Mouse (Mus musculus) spleen, adult 12 weeks (tissue): ENCODE results near the gene Gxylt2.

ENCODE experiments used
- DNase-seq: peaks from one replicate; pipeline ENCODE4 v3.0.0; 2022; ENCODE audit warnings: low spot score

The Gxylt2 gene

DNA sequence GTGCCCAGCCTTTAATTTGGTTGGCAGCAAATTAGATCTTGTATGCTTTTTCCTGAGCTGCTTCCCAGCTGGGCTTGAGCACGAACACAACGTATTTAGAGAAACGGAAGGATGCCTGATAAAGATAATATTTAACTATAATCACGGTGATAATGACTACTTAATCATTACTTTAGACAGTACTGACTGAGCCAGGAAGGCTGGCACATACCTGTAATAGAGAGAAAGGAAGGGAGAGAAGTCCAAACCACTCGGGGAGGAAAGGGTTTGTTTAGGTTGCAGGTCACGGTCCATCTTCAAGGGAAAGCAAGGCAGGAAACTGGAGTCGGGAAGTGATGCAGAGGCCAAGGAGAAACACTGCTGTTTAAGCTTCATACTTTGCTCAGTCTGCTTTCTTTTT is 11.6 kb downstream of the Gxylt2 start:
- no peak for DNase-seq

DNA sequence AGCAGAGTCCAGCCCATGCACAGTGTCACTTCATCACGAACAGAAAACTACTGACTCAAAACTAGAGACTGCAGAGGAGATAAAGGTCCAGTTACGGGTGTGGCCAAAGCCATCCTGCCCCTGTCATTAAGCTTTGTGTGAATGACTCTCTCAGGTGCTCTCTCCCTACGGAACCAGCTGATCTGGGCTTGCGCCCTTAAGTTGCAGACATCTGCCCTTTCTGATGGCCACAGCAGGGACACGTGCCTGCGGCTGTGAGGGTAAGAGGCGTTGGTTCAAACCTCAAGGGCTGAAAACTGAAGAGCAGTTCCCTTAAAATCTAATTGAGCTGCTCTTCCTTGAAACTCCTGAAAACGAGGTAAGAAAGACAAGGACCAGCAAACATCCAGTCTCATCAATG is 12.3 kb downstream of the Gxylt2 start:
- DNase-seq: no peak

DNA sequence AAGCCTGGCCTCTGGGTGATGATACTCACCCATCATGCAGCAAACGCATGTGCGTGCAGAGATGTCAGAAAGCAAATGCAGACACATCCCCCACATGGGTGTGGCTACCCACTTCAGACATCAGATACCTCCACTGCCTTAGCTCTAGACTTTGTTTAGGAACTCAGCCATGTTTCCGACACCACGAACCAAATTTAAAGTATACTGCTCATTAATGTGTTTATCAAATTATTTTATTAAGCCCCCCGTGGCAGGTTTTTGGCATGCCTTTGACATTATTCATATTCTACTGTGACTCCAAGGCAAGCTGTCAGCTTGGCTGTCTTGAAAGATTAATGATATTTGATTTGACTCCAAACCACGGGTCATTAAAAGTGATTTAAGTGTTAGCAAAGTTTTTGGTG is 15.6 kb downstream of the Gxylt2 start:
- no peak for DNase-seq

DNA sequence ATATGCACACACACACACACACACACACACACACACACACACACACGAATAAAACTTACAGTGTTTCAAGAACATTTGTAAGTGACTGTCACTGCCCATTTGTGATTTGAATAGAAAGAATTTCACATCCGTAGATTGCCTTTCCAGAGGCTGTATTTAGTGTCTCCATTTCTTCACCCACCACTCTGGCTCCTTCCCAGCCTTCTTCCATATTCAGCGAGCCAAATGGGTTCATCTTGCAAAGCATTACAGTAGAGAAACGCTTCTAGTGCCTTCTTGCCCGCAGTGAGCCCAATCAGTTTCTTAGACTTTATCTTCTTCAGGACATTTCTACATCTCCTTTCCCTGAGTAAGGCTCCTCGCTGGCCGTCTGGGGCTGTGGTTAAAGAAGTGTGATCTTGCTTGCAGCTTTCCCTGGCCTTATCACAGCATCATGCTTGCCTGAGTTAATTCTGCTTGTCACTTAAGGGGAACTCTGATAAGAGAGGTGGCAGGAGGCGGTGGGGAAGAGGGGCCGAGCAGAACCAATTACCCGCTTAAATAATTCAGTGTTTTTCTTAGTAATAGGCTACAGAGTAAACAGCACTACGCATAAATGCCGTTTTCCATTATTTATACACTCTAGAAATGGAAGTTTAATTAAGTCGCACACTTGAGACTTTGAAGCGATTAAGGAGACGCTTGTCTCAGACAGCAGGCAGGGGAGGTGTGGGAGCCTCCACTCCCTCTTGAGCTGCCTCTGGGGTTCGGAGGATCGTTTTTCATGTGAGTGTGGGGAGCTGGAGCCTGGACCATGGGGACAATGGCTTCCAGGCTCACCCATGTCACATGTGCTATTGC is 16.6 kb downstream of the Gxylt2 start:
- no peak for DNase-seq

DNA sequence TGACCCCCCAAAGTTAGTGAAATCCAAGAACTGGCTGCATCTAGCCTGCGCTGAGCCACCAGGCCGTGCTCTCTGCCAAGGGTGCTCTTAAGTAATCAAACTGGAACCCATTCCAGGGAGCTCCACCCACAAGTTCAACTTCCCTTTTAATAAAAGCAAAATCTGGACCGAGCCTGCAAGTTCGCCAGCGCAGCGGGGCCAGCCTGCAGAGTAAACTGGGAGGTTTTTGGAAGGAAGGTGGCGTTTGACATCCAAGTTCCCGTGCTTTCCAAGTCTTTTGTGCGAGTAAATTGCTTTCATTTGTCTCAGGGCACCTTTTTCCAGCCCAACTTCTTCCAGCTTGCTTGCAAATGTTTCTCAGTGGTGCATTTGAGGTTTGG is 27.5 kb downstream of the Gxylt2 start:
- DNase-seq: no peak

DNA sequence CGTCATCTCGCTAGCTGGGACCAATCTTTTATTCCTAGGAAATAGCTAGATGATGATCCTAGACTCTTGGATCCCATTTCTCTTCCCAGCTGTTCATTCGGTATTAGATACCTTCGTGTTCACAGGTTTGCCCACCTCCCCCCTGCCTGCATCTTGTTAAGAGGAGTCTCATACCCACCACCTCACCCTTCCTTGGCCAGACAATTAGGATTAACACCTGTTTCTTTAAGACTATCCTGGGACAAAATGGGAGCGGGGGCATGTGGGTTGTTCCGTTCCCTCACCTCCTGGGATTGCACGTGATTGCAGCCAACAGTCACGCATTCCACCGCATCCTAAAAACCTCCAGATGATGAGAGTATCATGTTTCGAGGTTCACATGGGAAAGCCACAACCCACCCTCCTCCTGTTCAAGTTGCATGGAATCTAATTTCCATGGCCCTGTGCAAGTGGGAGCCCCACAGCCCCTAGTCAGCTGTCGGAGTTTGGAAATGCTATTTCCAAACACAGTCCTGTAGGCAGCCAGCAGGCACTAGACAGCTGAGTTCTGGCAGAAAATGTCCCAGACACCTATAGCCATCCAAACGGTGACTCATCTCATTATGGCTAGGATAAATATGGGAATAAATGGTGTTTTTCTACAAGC is 28.0 kb downstream of the Gxylt2 start:
- DNase-seq: no peak

DNA sequence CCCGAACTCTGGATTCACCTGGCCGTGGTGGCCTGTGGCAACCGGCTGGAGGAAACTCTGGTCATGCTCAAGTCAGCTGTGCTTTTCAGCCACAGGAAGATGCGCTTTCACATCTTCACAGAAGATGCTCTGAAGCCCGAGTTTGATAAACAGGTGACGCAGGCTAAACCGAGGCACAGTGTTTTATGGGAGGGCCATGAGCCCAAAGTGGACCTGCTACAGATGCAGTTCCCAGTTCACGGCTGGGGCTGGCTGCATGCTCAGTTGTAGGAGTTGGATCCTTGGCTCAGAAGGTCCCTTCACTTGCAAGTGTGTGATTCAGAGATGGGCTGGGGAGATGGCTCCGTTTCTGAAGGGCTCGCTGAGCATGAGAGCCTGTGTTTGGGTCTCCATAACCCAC is 28.7 kb downstream of the Gxylt2 start:
- DNase-seq: no peak

DNA sequence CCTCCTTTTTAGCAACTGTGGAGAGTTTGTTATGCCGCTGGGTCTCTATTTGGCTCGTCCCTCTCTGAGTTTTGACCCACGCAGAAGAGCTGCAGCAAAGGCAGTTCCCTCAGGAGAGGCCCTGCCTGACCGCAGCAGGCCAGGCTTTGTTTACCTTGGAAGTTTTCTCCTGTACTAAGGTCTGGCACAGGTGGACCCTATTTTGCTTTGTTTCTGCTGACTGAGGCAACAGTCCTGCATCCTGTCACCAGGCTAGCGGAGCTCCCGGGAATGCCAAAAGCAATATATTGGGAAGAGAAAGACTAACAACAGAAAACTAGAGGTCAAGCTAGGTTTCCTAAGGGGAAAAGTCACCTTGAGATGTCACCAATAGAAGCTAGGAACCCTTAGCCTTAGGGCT is 29.8 kb downstream of the Gxylt2 start:
- DNase-seq: no peak

DNA sequence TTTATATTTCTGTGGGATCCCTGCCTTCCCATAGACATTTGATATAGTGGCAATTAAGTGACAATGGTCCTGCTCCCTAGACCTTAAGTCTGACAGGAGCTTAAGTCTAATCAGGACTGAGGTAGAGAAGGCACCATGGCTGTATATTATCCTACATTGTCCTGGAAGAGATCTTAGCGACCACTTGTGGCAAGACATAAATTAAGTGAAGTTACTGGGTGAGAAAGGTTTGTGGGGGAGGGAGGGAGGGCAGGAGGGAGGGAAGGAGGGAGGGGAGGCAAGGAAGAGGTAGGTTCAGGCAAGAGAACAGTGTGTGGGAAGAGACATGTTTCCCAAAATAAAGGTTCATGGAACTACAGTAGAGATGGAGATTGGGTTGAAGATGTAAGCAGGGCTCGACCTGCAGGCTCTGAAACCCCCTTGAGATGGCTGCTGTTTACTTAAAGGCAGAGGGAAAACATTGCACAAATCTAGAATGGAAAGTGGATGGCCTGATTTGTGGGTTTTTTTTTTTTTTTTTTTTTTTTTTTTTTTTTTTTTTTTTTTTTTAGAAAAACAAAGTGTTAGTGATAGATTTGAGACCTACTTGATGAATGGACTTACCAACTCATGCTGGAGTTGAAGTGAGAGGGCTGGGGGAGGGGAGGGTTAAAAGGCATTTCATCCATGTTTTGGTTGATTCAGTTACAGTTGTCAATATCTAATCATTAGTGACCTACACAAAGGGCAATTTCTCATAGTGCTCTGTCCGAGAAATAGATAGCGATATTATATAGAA is 54.1 kb downstream of the Gxylt2 start:
- DNase-seq: no peak

DNA sequence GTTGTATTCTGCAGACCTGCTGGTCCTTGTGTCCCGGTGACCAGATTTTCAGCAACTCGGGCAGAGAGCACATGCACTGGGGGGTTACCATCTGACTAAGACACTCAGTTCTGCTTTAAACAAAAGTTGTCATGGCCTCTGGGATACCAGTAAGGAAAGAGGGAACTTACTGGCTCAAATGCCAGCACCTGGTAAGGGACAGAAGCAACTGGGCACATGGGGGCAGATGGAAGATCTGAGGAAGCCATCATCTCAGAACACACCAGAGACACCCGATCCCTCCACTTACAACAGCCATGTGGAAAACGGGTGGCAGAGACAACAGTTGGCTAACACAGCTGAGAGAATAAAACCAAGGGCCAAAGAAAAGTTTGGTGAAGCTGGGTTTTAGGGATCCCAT is 63.2 kb downstream of the Gxylt2 start:
- DNase-seq: no peak

DNA sequence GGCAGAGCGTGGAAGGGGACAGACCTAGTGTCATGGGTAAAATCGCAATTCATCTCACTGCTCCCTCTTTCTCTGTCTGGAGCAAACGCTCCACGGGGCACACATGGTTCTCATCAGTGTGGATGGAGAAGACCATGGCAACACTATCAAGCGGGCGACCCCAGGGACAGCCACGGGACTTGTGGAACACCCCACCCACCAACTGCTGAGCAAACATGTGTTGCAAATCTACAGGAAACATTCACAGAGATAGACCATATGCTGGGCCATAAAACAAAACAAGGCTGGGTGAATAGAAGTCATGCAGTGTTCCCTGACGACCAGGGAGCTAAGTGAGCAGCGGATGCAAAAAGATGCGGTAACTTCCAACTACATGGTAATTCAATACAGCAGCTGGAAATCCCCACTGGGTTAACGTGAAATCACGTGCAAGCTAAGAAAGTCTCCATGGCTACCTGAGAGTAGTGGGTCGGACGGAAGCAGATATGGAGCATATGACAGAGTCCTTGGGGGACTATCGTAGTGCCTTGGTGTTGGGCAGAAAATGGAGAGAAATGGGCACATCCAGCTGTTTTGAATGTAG is 71.5 kb downstream of the Gxylt2 start:
- no peak for DNase-seq

DNA sequence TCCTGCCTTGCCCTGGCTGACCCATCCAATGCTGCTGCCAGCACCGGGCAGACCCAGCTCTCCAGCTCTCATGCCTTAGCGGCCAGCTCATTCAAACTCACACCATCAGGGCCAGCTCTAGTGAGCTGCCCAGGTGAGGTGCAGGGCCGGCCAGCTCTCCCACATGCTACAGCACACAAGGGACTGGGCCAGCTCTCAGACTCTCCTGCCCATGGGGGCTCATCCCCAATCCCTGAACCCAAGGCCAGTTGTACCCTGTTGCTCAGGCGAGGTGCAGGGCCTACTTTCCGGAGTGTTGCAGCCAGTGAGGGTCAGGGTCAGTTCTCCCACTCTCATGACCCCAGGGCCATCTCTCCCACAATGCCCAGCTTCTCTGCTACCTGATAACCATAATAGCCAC is 74.1 kb downstream of the Gxylt2 start:
- no peak for DNase-seq

DNA sequence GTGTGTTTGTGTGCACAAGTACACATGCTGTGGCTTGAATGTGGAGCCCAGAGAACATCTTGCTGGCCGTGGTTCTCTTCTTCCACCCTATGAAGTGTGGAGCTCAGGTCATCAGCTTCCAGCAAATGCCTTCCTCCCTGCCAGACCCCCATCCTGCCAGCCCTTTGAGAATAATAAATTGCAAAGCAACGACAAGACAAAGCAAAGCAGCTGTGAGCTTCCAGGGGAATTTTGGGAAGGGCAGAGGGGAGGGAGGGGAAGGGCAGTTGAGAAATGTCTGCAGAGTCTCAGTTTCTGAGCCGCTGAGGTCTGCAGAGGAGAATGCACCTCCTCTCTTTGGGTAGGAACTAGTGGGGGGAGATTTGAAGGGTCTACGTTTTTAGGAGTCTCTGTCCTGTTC is 75.9 kb downstream of the Gxylt2 start:
- DNase-seq: no peak

DNA sequence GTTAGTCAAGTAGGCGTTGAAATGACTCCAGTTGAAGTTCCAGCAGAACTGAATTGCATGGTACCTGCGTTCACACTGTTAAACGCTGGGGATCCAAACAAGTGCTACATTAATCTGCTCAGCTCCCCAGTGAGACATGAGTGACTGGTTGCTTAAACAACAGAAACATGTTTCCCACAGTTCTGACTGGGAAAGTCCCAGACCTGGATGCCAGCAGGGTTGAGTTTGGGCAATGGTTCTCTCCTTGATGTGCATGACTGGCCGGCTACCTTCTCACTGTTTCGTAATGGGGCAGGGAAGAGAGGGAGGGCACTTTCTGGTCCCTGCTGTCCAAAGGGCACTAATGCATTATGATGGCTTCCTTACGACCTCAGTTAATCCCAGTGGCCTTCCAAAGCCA is 77.1 kb downstream of the Gxylt2 start:
- no peak for DNase-seq

DNA sequence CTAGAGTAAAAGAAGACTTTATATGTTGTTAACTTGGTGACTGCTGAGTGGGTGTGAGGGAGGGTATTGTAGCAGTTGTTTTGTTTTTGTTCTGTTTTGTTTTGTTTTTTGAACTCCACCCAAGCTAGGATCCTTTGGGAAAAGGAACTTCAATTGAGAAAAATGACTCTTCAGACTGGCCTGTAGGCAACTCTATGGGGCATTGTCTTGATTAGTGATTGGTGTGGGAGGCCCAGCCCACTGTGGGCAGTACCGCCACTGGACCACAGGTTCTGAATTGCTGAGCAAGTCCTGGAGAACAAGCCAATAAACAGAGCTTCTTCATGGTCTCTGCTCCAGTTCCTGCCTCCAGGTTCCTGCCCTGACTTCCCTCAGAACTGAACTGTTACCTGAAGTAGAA is 83.2 kb downstream of the Gxylt2 start:
- DNase-seq: no peak

DNA sequence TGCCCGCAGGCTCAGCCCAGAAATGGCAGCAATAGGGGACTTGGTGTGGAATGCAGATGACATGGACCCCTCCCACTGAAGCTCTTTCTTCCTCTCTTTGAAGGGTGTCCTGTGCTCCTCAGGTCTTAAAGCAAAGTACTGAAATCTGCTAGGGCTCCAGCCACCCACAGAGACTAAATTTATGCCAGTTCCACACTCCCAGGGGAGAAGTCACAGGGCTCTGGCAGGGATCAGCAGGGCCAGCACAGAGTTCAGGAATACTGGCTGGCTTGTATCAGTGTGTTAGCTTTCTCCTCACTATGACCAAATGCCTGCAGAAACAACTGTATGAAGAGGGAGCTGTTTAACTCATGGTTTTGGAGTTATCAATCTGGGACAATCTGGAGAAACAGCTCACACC is 84.6 kb downstream of the Gxylt2 start:
- DNase-seq: no peak

DNA sequence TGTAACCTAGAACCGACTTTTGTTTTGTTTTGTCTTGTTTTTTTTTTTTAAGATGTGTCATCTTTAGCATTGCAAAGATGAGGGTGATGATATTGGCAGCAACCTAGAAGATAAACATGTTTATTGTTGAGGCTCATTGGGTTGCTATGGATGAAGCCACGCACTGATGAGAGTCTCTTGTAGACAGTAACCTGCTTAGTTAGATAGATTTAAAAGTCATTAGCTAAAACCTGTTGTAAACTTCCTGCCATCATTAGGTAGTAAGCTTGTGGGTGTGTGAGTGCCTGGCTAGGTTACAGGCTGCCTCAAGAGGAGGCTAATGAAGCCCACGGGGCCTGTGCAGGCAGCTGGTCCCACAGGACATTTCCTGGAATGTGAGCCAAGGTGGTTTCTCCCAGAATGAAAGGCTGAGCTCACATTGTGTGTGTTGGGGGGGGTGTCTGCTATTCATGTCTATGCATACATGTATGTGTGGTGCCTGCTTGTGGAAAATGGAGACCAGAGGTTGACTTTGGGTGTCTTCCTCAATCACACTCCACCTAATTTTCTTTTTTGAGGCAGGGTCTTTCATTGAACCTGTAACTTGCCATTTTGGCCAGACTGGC is 87.6 kb downstream of the Gxylt2 start:
- no peak for DNase-seq

DNA sequence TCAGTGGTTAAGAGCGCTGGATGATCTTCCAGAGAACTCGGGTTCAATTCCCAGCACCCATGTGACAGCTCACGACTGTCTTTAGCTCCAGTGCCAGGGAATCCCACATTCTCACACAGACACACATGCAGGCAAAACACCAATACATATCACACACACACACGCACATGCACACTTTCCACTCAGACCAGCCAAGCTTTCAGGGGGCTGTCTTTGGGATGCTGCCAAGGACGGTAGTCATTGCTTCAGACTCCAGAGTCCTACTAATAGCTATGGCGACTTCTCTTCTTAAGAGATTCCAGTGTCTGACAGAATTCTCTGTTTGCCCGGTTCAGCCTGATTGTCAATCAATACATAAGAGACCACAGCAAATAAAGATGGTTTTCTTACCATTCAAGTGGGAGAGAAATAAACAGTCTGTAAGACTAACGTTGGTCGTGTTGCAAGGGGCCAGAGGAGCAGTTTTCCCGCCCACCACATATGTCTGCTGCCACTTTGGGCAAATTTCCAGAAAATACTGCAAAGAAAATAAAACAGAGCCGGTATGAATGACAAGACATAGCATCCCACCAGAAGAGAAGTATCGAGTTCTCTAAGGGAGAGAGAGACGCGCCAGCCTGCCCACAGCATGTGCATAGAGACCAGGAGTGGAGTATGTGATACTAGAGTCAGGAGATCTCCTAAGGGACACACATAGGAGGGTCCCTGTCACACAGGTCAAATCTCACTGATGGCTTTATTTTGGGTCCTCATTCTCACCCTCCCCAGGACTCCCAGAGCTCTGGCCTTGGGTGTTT is 88.6 kb downstream of the Gxylt2 start:
- DNase-seq: no peak

DNA sequence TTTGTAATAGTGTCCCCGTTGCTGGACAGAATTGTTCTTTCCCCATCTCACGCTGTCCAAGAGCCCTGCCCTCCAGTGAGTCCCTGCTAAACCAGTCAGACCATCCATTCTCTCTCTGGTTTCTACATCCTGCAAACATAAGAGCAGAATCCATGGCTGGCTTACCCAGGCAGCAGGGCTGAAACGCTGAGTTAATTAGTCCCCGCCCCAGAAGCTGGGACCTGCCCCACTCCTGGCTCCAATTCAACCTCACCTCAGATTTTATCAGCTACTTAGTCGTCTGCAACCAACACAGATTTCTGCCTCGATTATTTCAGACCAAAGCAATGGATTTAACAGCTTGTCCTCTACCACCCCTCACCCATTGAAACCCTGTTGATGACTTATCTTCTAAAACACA is 91.3 kb downstream of the Gxylt2 start:
- no peak for DNase-seq

DNA sequence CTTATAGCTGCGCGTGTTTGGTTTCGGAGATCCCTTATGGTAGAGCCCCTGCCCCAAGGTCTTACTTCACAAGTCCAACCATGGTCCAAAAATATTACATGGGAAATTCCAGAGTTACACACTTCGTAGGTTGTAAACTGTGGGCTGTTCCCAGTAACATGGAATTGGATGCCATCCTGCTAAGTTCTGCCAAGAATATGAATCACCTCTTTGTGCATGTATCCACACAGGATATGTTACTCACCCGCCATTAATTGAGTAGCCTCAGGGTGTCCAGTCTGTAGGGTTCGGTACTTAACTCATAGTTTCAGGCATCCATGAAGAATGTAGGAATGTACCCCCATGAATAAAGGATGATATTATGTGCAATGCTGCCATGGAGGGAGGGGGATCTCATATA is 94.8 kb downstream of the Gxylt2 start:
- no peak for DNase-seq

DNA sequence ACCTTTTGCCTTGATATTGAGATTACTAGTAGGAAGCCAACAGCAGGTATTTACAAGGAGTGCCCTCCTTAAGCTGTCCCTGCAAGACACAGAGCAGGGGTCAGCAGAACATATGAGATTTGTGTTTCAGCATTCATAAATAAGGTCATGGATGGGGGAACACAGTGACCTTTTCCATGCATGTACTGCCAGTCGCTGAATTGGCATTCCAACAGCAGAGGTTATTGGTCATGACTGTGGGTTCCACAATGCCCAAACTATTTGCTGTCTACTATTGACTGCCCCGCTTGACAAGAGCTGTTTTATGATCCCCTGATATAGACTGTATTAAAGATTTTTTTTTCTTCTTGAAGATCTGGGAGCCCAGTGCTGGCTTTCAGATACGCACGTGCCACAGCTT is 95.2 kb downstream of the Gxylt2 start:
- DNase-seq: no peak
